Mouse (Mus musculus): ENCODE data around the gene Foxred2. TPM values are rescaled to one million over a fixed set of nuclear protein-coding genes. Genes with fewer than 3 reads are reported as not detected.

Foxred2 gene
- total RNA-seq (2014; rRNA removed) (26.5 and 38.7 TPM in 2 replicates), polyA plus RNA-seq (2015; fragmentation: Nextera tagmentation; extraction: Ambion mirVana) (9.1 and 9.8 TPM in 2 replicates)

DNA sequence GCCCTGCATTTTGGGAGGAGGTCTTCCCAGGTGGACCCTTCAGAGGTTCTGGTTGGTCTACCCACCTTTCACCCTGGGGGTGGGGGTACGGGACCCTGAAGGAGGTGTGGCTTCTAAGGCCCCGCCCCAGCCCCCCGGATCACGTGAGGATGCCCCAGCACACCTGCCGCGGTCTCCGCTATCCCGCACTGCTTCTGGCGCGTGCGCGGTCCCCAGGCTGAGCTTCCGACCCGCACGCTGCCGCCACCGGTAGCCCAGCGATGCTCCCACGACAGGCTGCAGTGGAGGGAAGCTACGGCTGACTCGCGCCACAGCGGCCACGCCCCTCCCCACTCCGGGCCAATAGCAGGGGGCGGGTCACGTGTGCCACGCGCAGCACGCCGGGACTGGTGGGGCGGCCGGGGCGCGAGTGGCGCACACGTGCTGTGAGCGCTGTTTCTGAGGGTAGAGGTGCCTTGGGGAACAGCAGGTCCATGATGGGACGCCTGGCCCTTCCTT is at the start of gene Foxred2:
Foxred2 (minus strand) TSS at position 319 of the 498 bp plus-strand sequence.
- Histone ChIP-seq H3K27me3 (ENCODE audit: insufficient read depth, low read length) (no peaks in the 10 kb centered on the region), H3K36me3 (ENCODE audit: insufficient read depth, low read length) (peaks cover 34% of the 10 kb centered on the region), H3K4me1 (ENCODE audit: insufficient read depth, low read length) (peaks cover 8% of the 10 kb centered on the region; the same call in 1 of the 2 replicates), H3K4me3 (ENCODE audit: low read length) (peak within 1 kb of the TSS; percentile 46), H3K9me3 (ENCODE audit: low read length) (no peaks in the 10 kb centered on the region), H3K27ac (peak within 1 kb of the TSS; percentile 32; the same call in 1 of the 2 replicates), H3K9ac (replicated peaks; ENCODE audit: low read length) (peak within 1 kb of the TSS; percentile 49), H3K4me2 (ENCODE audit: low read depth, low read length) (peak within 1 kb of the TSS; percentile 66)
- WGBS: under 1% methylated on average over 39 of the region's 39 CpGs
- DNase-seq (ENCODE audit: low spot score) (peak; percentile 92), ATAC-seq (peak; percentile 95)
- peak; percentile 55 for TF ChIP-seq CTCF (IDR thresholded peaks at IDR 0.05; ENCODE audit: low read depth)

GRCm38 (mm10) chr15:78003929-78004328 is 47.4 kb upstream of the Foxred2 start:
- TF ChIP-seq CTCF (IDR thresholded peaks at IDR 0.05; ENCODE audit: low read depth): no peak
- Histone ChIP-seq H3K9me3 (ENCODE audit: low read length) (no peaks in the 10 kb centered on the region), H3K4me3 (ENCODE audit: low read length) (no peak overlapping the region), H3K27me3 (ENCODE audit: insufficient read depth, low read length) (no peaks in the 10 kb centered on the region), H3K4me2 (ENCODE audit: low read depth, low read length) (no peak overlapping the region), H3K27ac (no peak overlapping the region), H3K9ac (replicated peaks; ENCODE audit: low read length) (no peak overlapping the region), H3K36me3 (ENCODE audit: insufficient read depth, low read length) (no peaks in the 10 kb centered on the region), H3K4me1 (ENCODE audit: insufficient read depth, low read length) (no peaks in the 10 kb centered on the region)
- DNase-seq (ENCODE audit: low spot score) (peak; percentile 57), ATAC-seq (no peak)
- 43% methylated on average over 9 of the region's 9 CpGs for WGBS

GRCm38 (mm10) chr15:78001400-78001799 is 44.9 kb upstream of the Foxred2 start:
- Histone ChIP-seq H3K4me1 (ENCODE audit: insufficient read depth, low read length) (0 out of 2 replicates have a peak, but pooled peaks cover 3% of the 10 kb centered on the region), H3K9me3 (ENCODE audit: low read length) (no peaks in the 10 kb centered on the region), H3K4me3 (ENCODE audit: low read length) (no peak overlapping the region), H3K27ac (no peak overlapping the region), H3K9ac (replicated peaks; ENCODE audit: low read length) (no peak overlapping the region), H3K27me3 (ENCODE audit: insufficient read depth, low read length) (no peaks in the 10 kb centered on the region), H3K36me3 (ENCODE audit: insufficient read depth, low read length) (no peaks in the 10 kb centered on the region), H3K4me2 (ENCODE audit: low read depth, low read length) (no peak overlapping the region)
- WGBS: 17% methylated on average over 5 of the region's 5 CpGs
- TF ChIP-seq CTCF (IDR thresholded peaks at IDR 0.05; ENCODE audit: low read depth): no peak
- DNase-seq (ENCODE audit: low spot score) (no peak), ATAC-seq (no peak)

- no peak overlapping the region for H3K9ac ChIP-seq (replicated peaks; ENCODE audit: low read length)
- H3K4me3 ChIP-seq (ENCODE audit: low read length): no peak overlapping the region
- H3K27ac ChIP-seq: no peak overlapping the region
- DNase-seq (ENCODE audit: low spot score) (peak; percentile 53), ATAC-seq (no peak)
- H3K4me2 ChIP-seq (ENCODE audit: low read depth, low read length): no peak overlapping the region
- H3K36me3 ChIP-seq (ENCODE audit: insufficient read depth, low read length): no peaks in the 10 kb centered on the region
- no peak for TF ChIP-seq CTCF (IDR thresholded peaks at IDR 0.05; ENCODE audit: low read depth)
- H3K4me1 ChIP-seq (ENCODE audit: insufficient read depth, low read length): no peaks in the 10 kb centered on the region; the same call in 1 of the 2 replicates
- no peaks in the 10 kb centered on the region for H3K27me3 ChIP-seq (ENCODE audit: insufficient read depth, low read length)
- WGBS: 51% methylated on average over 5 of the region's 5 CpGs
- H3K9me3 ChIP-seq (ENCODE audit: low read length): no peaks in the 10 kb centered on the region
Observed at GRCm38 (mm10) chr15:77988541-77988940, 32.0 kb upstream of the Foxred2 start.

- no peaks in the 10 kb centered on the region for H3K27me3 ChIP-seq (ENCODE audit: insufficient read depth, low read length)
- WGBS: 46% methylated on average over 3 of the region's 3 CpGs
- H3K36me3 ChIP-seq (ENCODE audit: insufficient read depth, low read length): no peaks in the 10 kb centered on the region
- TF ChIP-seq CTCF (IDR thresholded peaks at IDR 0.05; ENCODE audit: low read depth): no peak
- no peak overlapping the region for H3K9ac ChIP-seq (replicated peaks; ENCODE audit: low read length)
- ATAC-seq (no peak), DNase-seq (ENCODE audit: low spot score) (no peak)
- H3K27ac ChIP-seq: no peak overlapping the region
- no peaks in the 10 kb centered on the region for H3K9me3 ChIP-seq (ENCODE audit: low read length)
- H3K4me1 ChIP-seq (ENCODE audit: insufficient read depth, low read length): no peaks in the 10 kb centered on the region
- no peak overlapping the region for H3K4me2 ChIP-seq (ENCODE audit: low read depth, low read length)
- H3K4me3 ChIP-seq (ENCODE audit: low read length): no peak overlapping the region
Observed at GRCm38 (mm10) chr15:77983391-77983790, 26.9 kb upstream of the Foxred2 start.

GRCm38 (mm10) chr15:77982195-77982939 is 25.8 kb upstream of the Foxred2 start:
- TF ChIP-seq CTCF (IDR thresholded peaks at IDR 0.05; ENCODE audit: low read depth): peak; percentile 99
- Histone ChIP-seq H3K4me1 (ENCODE audit: insufficient read depth, low read length) (no peaks in the 10 kb centered on the region), H3K4me3 (ENCODE audit: low read length) (no peak overlapping the region), H3K27ac (no peak overlapping the region), H3K27me3 (ENCODE audit: insufficient read depth, low read length) (no peaks in the 10 kb centered on the region), H3K9me3 (ENCODE audit: low read length) (no peaks in the 10 kb centered on the region), H3K9ac (replicated peaks; ENCODE audit: low read length) (no peak overlapping the region), H3K4me2 (ENCODE audit: low read depth, low read length) (no peak overlapping the region), H3K36me3 (ENCODE audit: insufficient read depth, low read length) (no peaks in the 10 kb centered on the region)
- 21% methylated on average over 18 of the region's 18 CpGs for WGBS
- DNase-seq (ENCODE audit: low spot score) (peak; percentile 88), ATAC-seq (peak; percentile 57)

Measured in hindbrain, postnatal 0 days (tissue).